Mouse (Mus musculus) CH12.LX (cell line): ENCODE results near the gene Urgcp. TPM values are rescaled to one million over a fixed set of nuclear protein-coding genes. Genes with fewer than 3 reads are reported as not detected.

Source experiments
- DNase-seq: peaks from one replicate; pipeline ENCODE4 v3.0.0-alpha.2; 2013; ENCODE audit errors: extremely low read depth
- H3K27ac ChIP-seq: 2 replicates; pipeline ENCODE4 v1.5.1; 2012; ENCODE audit warnings: low read depth, mild to moderate bottlenecking, control low read depth, moderate library complexity; ENCODE audit not compliant: insufficient read depth
- H3K27me3 ChIP-seq: replicated peaks from 2 replicates; pipeline ENCODE3; 2012; ENCODE audit warnings: inconsistent platforms
- H3K36me3 ChIP-seq, 2 experiments: replicated peaks in 1 of 2; 2 replicates each; pipeline versions ENCODE3 to v1.6.1; 2012; ENCODE audit warnings: inconsistent platforms in 1 of 2, low read length in 1 of 2, mild to moderate bottlenecking in 1 of 2, mixed read lengths in 1 of 2, moderate library complexity in 1 of 2; ENCODE audit not compliant: control insufficient read depth in 1 of 2, insufficient read depth in 1 of 2
- H3K4me1 ChIP-seq, 2 experiments: 2 replicates each; pipeline ENCODE4 v1.6.1; 2012; ENCODE audit warnings: inconsistent platforms in 1 of 2, moderate library complexity in 1 of 2; ENCODE audit not compliant: insufficient read depth in 2 of 2, control insufficient read depth in 1 of 2
- H3K4me2 ChIP-seq: 2 replicates; pipeline ENCODE4 v1.6.1; 2012; ENCODE audit warnings: low read depth, mild to moderate bottlenecking, control low read depth; ENCODE audit not compliant: poor library complexity, insufficient read depth, severe bottlenecking
- H3K4me3 ChIP-seq, 3 experiments: fragments of 150-350 bp in 1 of 3; sonication (generic) in 1 of 3; replicated peaks in 1 of 3; 2 replicates each; pipeline versions ENCODE3 to v1.5.1; 2011 to 2012; ENCODE audit warnings: low read depth in 2 of 3, low read length in 2 of 3, mild to moderate bottlenecking in 2 of 3, moderate library complexity in 2 of 3, control low read depth in 1 of 3, improper control_type of control experiment in 1 of 3, inconsistent platforms in 1 of 3, mixed read lengths in 1 of 3; ENCODE audit not compliant: poor library complexity in 1 of 3
- H3K79me2 ChIP-seq: replicated peaks from 2 replicates; pipeline ENCODE4 v1.6.1; 2012; ENCODE audit warnings: mild to moderate bottlenecking, moderate library complexity; ENCODE audit not compliant: control insufficient read depth, poor library complexity, insufficient read depth, severe bottlenecking; ENCODE audit errors: extremely low read depth
- H3K9ac ChIP-seq: 2 replicates; pipeline ENCODE4 v1.6.1; 2012; ENCODE audit warnings: low read depth, mild to moderate bottlenecking, control low read depth, moderate library complexity; ENCODE audit not compliant: insufficient read depth
- H3K9me3 ChIP-seq: replicated peaks from 2 replicates; pipeline ENCODE3; 2012; ENCODE audit warnings: low read length, inconsistent platforms, mixed read lengths
- BHLHE40 ChIP-seq: IDR thresholded peaks from 2 replicates; pipeline ENCODE4 v1.6.1; 2011; ENCODE audit warnings: mild to moderate bottlenecking, low read depth, low read length, improper control_type of control experiment
- CTCF ChIP-seq, 2 experiments: IDR thresholded peaks in 1 of 2; conservative IDR thresholded peaks in 1 of 2; 2 replicates each; pipeline ENCODE4 v1.5.1; 2011 to 2012; ENCODE audit warnings: low read depth in 2 of 2, low read length in 2 of 2, improper control_type of control experiment in 1 of 2, inconsistent platforms in 1 of 2, mild to moderate bottlenecking in 1 of 2, moderate library complexity in 1 of 2
- ELF1 ChIP-seq: IDR thresholded peaks from 2 replicates; pipeline ENCODE4 v1.6.1; 2014; ENCODE audit warnings: low read depth, mild to moderate bottlenecking, inconsistent platforms, low read length, improper control_type of control experiment
- ETS1 ChIP-seq: conservative IDR thresholded peaks from 2 replicates; pipeline ENCODE4 v1.6.1; 2012; ENCODE audit warnings: low read depth, mild to moderate bottlenecking, inconsistent platforms, low read length, improper control_type of control experiment, moderate library complexity
- GABPA ChIP-seq: IDR thresholded peaks from 2 replicates; pipeline ENCODE4 v1.6.1; 2012; ENCODE audit warnings: low read depth, low read length, improper control_type of control experiment, inconsistent platforms; ENCODE audit not compliant: insufficient replicate concordance
- JUN ChIP-seq: IDR thresholded peaks from 2 replicates; pipeline ENCODE4 v1.6.1; 2011; ENCODE audit warnings: low read depth, mild to moderate bottlenecking, low read length, improper control_type of control experiment, moderate library complexity; ENCODE audit not compliant: insufficient read depth
- KAT2A ChIP-seq: IDR thresholded peaks from 2 replicates; pipeline ENCODE4 v1.6.1; 2012; ENCODE audit warnings: low read length, improper control_type of control experiment, inconsistent platforms; ENCODE audit not compliant: insufficient replicate concordance
- MAFK ChIP-seq: IDR thresholded peaks from 2 replicates; pipeline ENCODE4 v1.6.1; 2011; ENCODE audit warnings: low read length, improper control_type of control experiment; ENCODE audit not compliant: insufficient replicate concordance
- MAX ChIP-seq: IDR thresholded peaks from 2 replicates; pipeline ENCODE4 v1.6.1; 2011; ENCODE audit warnings: low read length, improper control_type of control experiment
- MYC ChIP-seq: IDR thresholded peaks from 2 replicates; pipeline ENCODE4 v1.6.1; 2011; ENCODE audit warnings: low read depth, mild to moderate bottlenecking, improper control_type of control experiment, low read length
- NELFE ChIP-seq: IDR thresholded peaks from 2 replicates; pipeline ENCODE4 v1.6.1; 2011; ENCODE audit warnings: low read depth, low read length, improper control_type of control experiment
- PAX5 ChIP-seq: IDR thresholded peaks from 2 replicates; pipeline ENCODE4 v1.6.1; 2012; ENCODE audit warnings: low read length, inconsistent platforms, mixed read lengths
- POLR2AphosphoS2 ChIP-seq: IDR thresholded peaks from 2 replicates; pipeline ENCODE4 v1.6.1; 2011; ENCODE audit warnings: low read depth, low read length, improper control_type of control experiment
- RCOR1 ChIP-seq: conservative IDR thresholded peaks from 2 replicates; pipeline ENCODE4 v1.6.1; 2012; ENCODE audit warnings: low read depth, mild to moderate bottlenecking, inconsistent platforms, low read length, improper control_type of control experiment
- SIN3A ChIP-seq: IDR thresholded peaks from 2 replicates; pipeline ENCODE4 v1.6.1; 2012; ENCODE audit warnings: low read length, improper control_type of control experiment, inconsistent platforms
- SMC3 ChIP-seq: IDR thresholded peaks from 2 replicates; pipeline ENCODE4 v1.6.1; 2011; ENCODE audit warnings: low read depth, low read length, improper control_type of control experiment
- UBTF ChIP-seq: IDR thresholded peaks from 2 replicates; pipeline ENCODE4 v1.6.1; 2012; ENCODE audit warnings: low read depth, mild to moderate bottlenecking, inconsistent platforms, low read length, improper control_type of control experiment, moderate library complexity
- USF1 ChIP-seq: IDR thresholded peaks from 2 replicates; pipeline ENCODE4 v1.6.1; 2014; ENCODE audit warnings: low read depth, mild to moderate bottlenecking, inconsistent platforms, low read length, improper control_type of control experiment
- USF2 ChIP-seq: conservative IDR thresholded peaks from 2 replicates; pipeline ENCODE4 v1.6.1; 2011; ENCODE audit warnings: low read depth, low read length, improper control_type of control experiment
- ZC3H11A ChIP-seq: IDR thresholded peaks from 2 replicates; pipeline ENCODE4 v1.6.1; 2012; ENCODE audit warnings: low read depth, mild to moderate bottlenecking, inconsistent platforms, low read length, improper control_type of control experiment
- ZMIZ1 ChIP-seq: IDR thresholded peaks from 2 replicates; pipeline ENCODE4 v1.6.1; 2012; ENCODE audit warnings: low read depth, mild to moderate bottlenecking, inconsistent platforms, low read length, improper control_type of control experiment
- ZNF384 ChIP-seq: IDR thresholded peaks from 2 replicates; pipeline ENCODE4 v1.6.1; 2012; ENCODE audit warnings: low read depth, low read length, improper control_type of control experiment, inconsistent platforms
- dilution Hi-C: fragments of 300-500 bp; cut with MboI; formaldehyde crosslinking; loops from 2 replicates; pipeline ENCODE4 v1.14.3; 2020; ENCODE audit warnings: low sequenced_read_pairs; ENCODE audit not compliant: extremely low pct_unique_long_range_greater_than_20kb, extremely low pct_ligation_motif_present
- in situ Hi-C: fragments of 300-500 bp; cut with MboI; formaldehyde crosslinking; loops from 3 replicates; pipeline ENCODE4 v1.14.3; 2019; ENCODE audit warnings: low sequenced_read_pairs, low pct_ligation_motif_present, low pct_unique_long_range_greater_than_20kb, mixed read lengths
- polyA plus RNA-seq: library from polyadenylated mRNA; unstranded; fragments of >175 nt; gene quantifications from 2 replicates; pipeline ENCODE4 v1.2.1, GENCODE M21; 2012; ENCODE audit warnings: low read depth; ENCODE audit not compliant: insufficient read length
- total RNA-seq, 2 experiments: library from RNA; depleted of rRNA; stranded (reverse); fragments of 300-350 nt in 1 of 2; fragments of >200 nt in 1 of 2; gene quantifications; 2 replicates each; pipeline ENCODE4 v1.2.3; 2012 to 2014

Urgcp gene
- total and polyA plus RNA-seq, 3 experiments = 11.7 to 13.1 (median 11.7) TPM

DNA sequence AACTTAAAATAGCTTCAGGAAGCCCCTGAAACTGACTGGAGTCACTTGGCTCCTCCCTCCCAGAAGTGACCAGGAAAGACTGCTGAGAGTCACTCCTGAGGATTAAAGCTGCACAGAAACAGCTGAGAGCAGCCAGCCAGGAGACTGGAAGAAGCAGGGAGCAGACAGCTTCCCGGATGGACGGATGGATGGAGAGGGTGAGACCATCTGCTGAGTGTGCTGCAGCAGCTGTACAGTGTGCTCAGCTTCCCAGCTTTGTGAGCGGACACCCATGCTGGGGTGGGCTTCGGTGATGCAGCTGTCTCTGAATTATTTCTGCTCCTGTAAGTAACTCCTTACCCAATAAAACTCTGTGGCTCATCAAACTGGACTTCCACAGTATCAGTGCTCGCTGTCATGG is 29.8 kb downstream of the Urgcp start:
- no peak for DNase-seq
- no peak overlapping the region for H3K4me3 ChIP-seq
- H3K36me3 ChIP-seq = peaks cover 3 to 45% of the 10 kb centered on the region in 2 experiments
- no peak overlapping the region for H3K4me2 ChIP-seq
- no peak overlapping the region for H3K27ac ChIP-seq
- H3K27me3 ChIP-seq = no peaks in the 10 kb centered on the region
- TF ChIP-seq RCOR1 (no peak), MAFK (no peak), POLR2AphosphoS2 (no peak), UBTF (no peak), KAT2A (no peak), SIN3A (no peak), ETS1 (no peak), CTCF (conservative IDR thresholded peaks at IDR 0.05 in 1 of 2, IDR thresholded peaks at IDR 0.05 in 1 of 2; ENCODE audit: low read depth in 2 of 2, low read length in 2 of 2) (no peak), ZNF384 (no peak), USF1 (no peak), MYC (no peak)
- TF ChIP-seq, all 38 proteins: peak for 0
- Histone ChIP-seq H3K9ac (no peak overlapping the region), H3K4me1 (peaks cover 13 to 34% of the 10 kb centered on the region in 2 experiments), H3K9me3 (no peaks in the 10 kb centered on the region), H3K79me2 (peaks cover 16% of the 10 kb centered on the region)
- dilution Hi-C loops = no loop called here
- in situ Hi-C loops = no loop called here

DNA sequence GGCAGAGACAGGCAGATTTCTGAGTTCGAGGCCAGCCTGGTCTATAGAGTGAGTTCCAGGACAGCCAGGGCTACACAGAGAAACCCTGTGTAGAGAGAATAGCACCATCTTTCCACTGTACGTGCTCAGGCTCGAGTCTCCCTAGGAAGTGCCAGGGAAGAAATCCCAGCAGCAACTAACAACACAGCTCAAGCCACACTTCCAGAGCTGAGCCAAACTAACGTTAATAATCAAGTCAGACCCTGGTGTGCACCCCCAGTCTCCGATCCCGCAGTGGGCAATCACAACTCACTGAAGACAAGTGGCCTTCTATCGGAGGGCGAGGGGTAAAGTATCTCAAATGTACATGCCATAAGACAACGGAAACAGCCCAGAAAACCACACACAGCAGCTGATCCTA is 32.6 kb downstream of the Urgcp start:
- Histone ChIP-seq H3K36me3 (peaks cover 7 to 47% of the 10 kb centered on the region in 2 experiments), H3K27ac (no peak overlapping the region), H3K9ac (no peak overlapping the region), H3K27me3 (no peaks in the 10 kb centered on the region), H3K4me3 (no peak overlapping the region), H3K79me2 (peaks cover 11% of the 10 kb centered on the region), H3K9me3 (no peaks in the 10 kb centered on the region), H3K4me2 (no peak overlapping the region), H3K4me1 (peaks cover 8 to 24% of the 10 kb centered on the region in 2 experiments)
- TF ChIP-seq CTCF (conservative IDR thresholded peaks at IDR 0.05 in 1 of 2, IDR thresholded peaks at IDR 0.05 in 1 of 2; ENCODE audit: low read depth in 2 of 2, low read length in 2 of 2) (no peak), POLR2AphosphoS2 (no peak), ELF1 (no peak), NELFE (no peak), USF2 (no peak), SMC3 (no peak), MAFK (no peak), GABPA (no peak), JUN (no peak), MAX (no peak), UBTF (no peak), ZMIZ1 (no peak), PAX5 (no peak), BHLHE40 (no peak), ZC3H11A (no peak)
- in situ Hi-C loops (no loop called here), dilution Hi-C loops (no loop called here)
- no peak for DNase-seq
